Mouse (Mus musculus): ENCODE results near the gene Klhdc7b. TPM values are rescaled to one million over a fixed set of nuclear protein-coding genes. Genes with fewer than 3 reads are reported as not detected.

The Klhdc7b gene
- total and polyA plus RNA-seq, 3 experiments, result 0.05 TPM; not detected in 2

GRCm38 (mm10) chr15:89350447-89350846, 34.3 kb upstream of the Klhdc7b start:
- ATAC-seq (ENCODE audit: extremely low read depth, insufficient number of reproducible peaks, low FRiP score, poor library complexity, severe bottlenecking) (no peak), DNase-seq (ENCODE audit: low spot score) (no peak)
- H3K9me3 ChIP-seq (replicated peaks), result no peaks in the 10 kb centered on the region
- TF ChIP-seq TAL1 (conservative IDR thresholded peaks at IDR 0.05; ENCODE audit: low read depth, low read length) (no peak), POLR2AphosphoS5 (IDR thresholded peaks at IDR 0.05; ENCODE audit: insufficient replicate concordance, low read depth, low read length) (no peak), GATA2 (IDR thresholded peaks at IDR 0.05; ENCODE audit: borderline replicate concordance, low read depth, low read length) (no peak)
- peaks cover 20% of the 10 kb centered on the region for H3K4me1 ChIP-seq (ENCODE audit: insufficient read depth, low read depth, low read length)
- peaks cover 54% of the 10 kb centered on the region for H3K36me3 ChIP-seq (replicated peaks)
- no peaks in the 10 kb centered on the region for H3K27me3 ChIP-seq (ENCODE audit: insufficient read depth, low read length)
- no peak overlapping the region for H3K4me3 ChIP-seq (ENCODE audit: low read depth, low read length)

GRCm38 (mm10) chr15:89351302-89351701, 33.4 kb upstream of the Klhdc7b start:
- peaks cover 54% of the 10 kb centered on the region for H3K36me3 ChIP-seq (replicated peaks)
- no peak for TF ChIP-seq POLR2AphosphoS5 (IDR thresholded peaks at IDR 0.05; ENCODE audit: insufficient replicate concordance, low read depth, low read length)
- no peak for TF ChIP-seq CTCF (IDR thresholded peaks at IDR 0.05; ENCODE audit: low read depth, low read length)
- TF ChIP-seq TAL1 (conservative IDR thresholded peaks at IDR 0.05; ENCODE audit: low read depth, low read length), result no peak
- no peak for TF ChIP-seq GATA2 (IDR thresholded peaks at IDR 0.05; ENCODE audit: borderline replicate concordance, low read depth, low read length)
- no peak for TF ChIP-seq GATA1 (IDR thresholded peaks at IDR 0.05; ENCODE audit: borderline replicate concordance, low read length)
- H3K9me3 ChIP-seq (replicated peaks), result no peaks in the 10 kb centered on the region
- peaks cover 20% of the 10 kb centered on the region for H3K4me1 ChIP-seq (ENCODE audit: insufficient read depth, low read depth, low read length)
- H3K27me3 ChIP-seq (ENCODE audit: insufficient read depth, low read length), result no peaks in the 10 kb centered on the region
- ATAC-seq (ENCODE audit: extremely low read depth, insufficient number of reproducible peaks, low FRiP score, poor library complexity, severe bottlenecking), result no peak
- DNase-seq (ENCODE audit: low spot score), result no peak
- no peak overlapping the region for H3K4me3 ChIP-seq (ENCODE audit: low read depth, low read length)

GRCm38 (mm10) chr15:89352054-89352453, 32.7 kb upstream of the Klhdc7b start:
- ATAC-seq (ENCODE audit: extremely low read depth, insufficient number of reproducible peaks, low FRiP score, poor library complexity, severe bottlenecking) (no peak), DNase-seq (ENCODE audit: low spot score) (no peak)
- Histone ChIP-seq H3K36me3 (replicated peaks) (peaks cover 54% of the 10 kb centered on the region), H3K27me3 (ENCODE audit: insufficient read depth, low read length) (no peaks in the 10 kb centered on the region), H3K9me3 (replicated peaks) (no peaks in the 10 kb centered on the region), H3K4me3 (ENCODE audit: low read depth, low read length) (no peak overlapping the region), H3K4me1 (ENCODE audit: insufficient read depth, low read depth, low read length) (peaks cover 20% of the 10 kb centered on the region)
- TF ChIP-seq TAL1 (conservative IDR thresholded peaks at IDR 0.05; ENCODE audit: low read depth, low read length) (no peak), CTCF (IDR thresholded peaks at IDR 0.05; ENCODE audit: low read depth, low read length) (no peak), GATA1 (IDR thresholded peaks at IDR 0.05; ENCODE audit: borderline replicate concordance, low read length) (no peak), POLR2AphosphoS5 (IDR thresholded peaks at IDR 0.05; ENCODE audit: insufficient replicate concordance, low read depth, low read length) (no peak), GATA2 (IDR thresholded peaks at IDR 0.05; ENCODE audit: borderline replicate concordance, low read depth, low read length) (no peak)

GRCm38 (mm10) chr15:89352795-89353194, 31.9 kb upstream of the Klhdc7b start:
- no peaks in the 10 kb centered on the region for H3K9me3 ChIP-seq (replicated peaks)
- H3K4me1 ChIP-seq (ENCODE audit: insufficient read depth, low read depth, low read length), result peaks cover 27% of the 10 kb centered on the region
- ATAC-seq (ENCODE audit: extremely low read depth, insufficient number of reproducible peaks, low FRiP score, poor library complexity, severe bottlenecking), result no peak
- TF ChIP-seq GATA1 (IDR thresholded peaks at IDR 0.05; ENCODE audit: borderline replicate concordance, low read length) (no peak), GATA2 (IDR thresholded peaks at IDR 0.05; ENCODE audit: borderline replicate concordance, low read depth, low read length) (no peak), POLR2AphosphoS5 (IDR thresholded peaks at IDR 0.05; ENCODE audit: insufficient replicate concordance, low read depth, low read length) (no peak), TAL1 (conservative IDR thresholded peaks at IDR 0.05; ENCODE audit: low read depth, low read length) (no peak), CTCF (IDR thresholded peaks at IDR 0.05; ENCODE audit: low read depth, low read length) (no peak)
- no peaks in the 10 kb centered on the region for H3K27me3 ChIP-seq (ENCODE audit: insufficient read depth, low read length)
- DNase-seq (ENCODE audit: low spot score), result no peak
- peaks cover 61% of the 10 kb centered on the region for H3K36me3 ChIP-seq (replicated peaks)
- no peak overlapping the region for H3K4me3 ChIP-seq (ENCODE audit: low read depth, low read length)

GRCm38 (mm10) chr15:89353837-89354236, 30.9 kb upstream of the Klhdc7b start:
- Histone ChIP-seq H3K4me1 (ENCODE audit: insufficient read depth, low read depth, low read length) (peaks cover 36% of the 10 kb centered on the region), H3K9me3 (replicated peaks) (no peaks in the 10 kb centered on the region), H3K4me3 (ENCODE audit: low read depth, low read length) (peak overlapping the region; percentile 48; the same call in 1 of the 2 replicates), H3K27me3 (ENCODE audit: insufficient read depth, low read length) (no peaks in the 10 kb centered on the region), H3K36me3 (replicated peaks) (peaks cover 67% of the 10 kb centered on the region)
- no peak for DNase-seq (ENCODE audit: low spot score)
- no peak for TF ChIP-seq TAL1 (conservative IDR thresholded peaks at IDR 0.05; ENCODE audit: low read depth, low read length)
- TF ChIP-seq GATA1 (IDR thresholded peaks at IDR 0.05; ENCODE audit: borderline replicate concordance, low read length), result no peak
- no peak for TF ChIP-seq CTCF (IDR thresholded peaks at IDR 0.05; ENCODE audit: low read depth, low read length)
- no peak for TF ChIP-seq GATA2 (IDR thresholded peaks at IDR 0.05; ENCODE audit: borderline replicate concordance, low read depth, low read length)
- no peak for ATAC-seq (ENCODE audit: extremely low read depth, insufficient number of reproducible peaks, low FRiP score, poor library complexity, severe bottlenecking)

GRCm38 (mm10) chr15:89354455-89354854, 30.3 kb upstream of the Klhdc7b start:
- peak overlapping the region; percentile 78 for H3K4me3 ChIP-seq (ENCODE audit: low read depth, low read length)
- peaks cover 72% of the 10 kb centered on the region for H3K36me3 ChIP-seq (replicated peaks)
- peaks cover 40% of the 10 kb centered on the region for H3K4me1 ChIP-seq (ENCODE audit: insufficient read depth, low read depth, low read length)
- H3K27me3 ChIP-seq (ENCODE audit: insufficient read depth, low read length), result no peaks in the 10 kb centered on the region
- DNase-seq (ENCODE audit: low spot score) (no peak), ATAC-seq (ENCODE audit: extremely low read depth, insufficient number of reproducible peaks, low FRiP score, poor library complexity, severe bottlenecking) (no peak)
- no peaks in the 10 kb centered on the region for H3K9me3 ChIP-seq (replicated peaks)
- TF ChIP-seq CTCF (IDR thresholded peaks at IDR 0.05; ENCODE audit: low read depth, low read length) (no peak), POLR2AphosphoS5 (IDR thresholded peaks at IDR 0.05; ENCODE audit: insufficient replicate concordance, low read depth, low read length) (no peak), GATA1 (IDR thresholded peaks at IDR 0.05; ENCODE audit: borderline replicate concordance, low read length) (no peak), GATA2 (IDR thresholded peaks at IDR 0.05; ENCODE audit: borderline replicate concordance, low read depth, low read length) (no peak)

Measured in G1E (cell line).